ENCODE assay signal across 30 mouse cellular contexts in genomic region chr9:106617496-106617895, GRCm38 (mm10). TPM values are rescaled to one million over a fixed set of nuclear protein-coding genes. Genes with fewer than 3 reads are reported as not detected.
"Had no signal": no experiment of that assay in that cellular context is flagged by ENCODE, and none has a peak within 500 bp of the region (broad histone marks: within the 10 kb centered on the region; RNA-seq: fewer than 3 reads in every experiment).

No protein-coding gene starts in this region.

- DNase-seq: kidney, adult 2 months; liver, embryonic 13.5 days; lung, adult 2 months; lung, postnatal 14 days; lung, postnatal 4 days; midbrain, embryonic 14.5 days; thymus, adult 18-20 months; thymus, postnatal 36 days had no signal

- H3K27ac ChIP-seq: kidney, postnatal 0 days; left cerebral cortex, adult 2 months; liver, embryonic 13.5 days; stomach, embryonic 15.5 days had no signal

- H3K4me3 ChIP-seq: left cerebral cortex, adult 2 months; liver, embryonic 13.5 days; stomach, embryonic 15.5 days had no signal

- ATAC-seq: intestine, postnatal 0 days had no signal

RNA-seq across cellular contexts. Expression of gene Iqcf6, which starts 8.9 kb away (rescaled TPM):
- total RNA-seq: left cerebral cortex, adult 2 months; left cerebral cortex, postnatal 10 days; left cerebral cortex, postnatal 36 days; liver, adult 2 months; megakaryocyte progenitor cell, adult 5-6 weeks; megakaryocyte-erythroid progenitor cell, adult 5-6 weeks; midbrain, postnatal 0 days had no signal
- polyA plus RNA-seq: intestine, postnatal 0 days; kidney, adult 2 months; kidney, embryonic 14.5 days; kidney, postnatal 0 days; large intestine, adult 2 months; limb, embryonic 11.5 days; limb, embryonic 14.5 days; liver, adult 2 months; liver, embryonic 13.5 days; liver, embryonic 16.5 days; lung, adult 2 months; lung, embryonic 16.5 days; midbrain, embryonic 11.5 days; midbrain, embryonic 14.5 days; midbrain, postnatal 0 days; neural tube, embryonic 11.5 days; neural tube, embryonic 14.5 days; small intestine, adult 2 months; spleen, adult 2 months; stomach, embryonic 15.5 days; urinary bladder, adult 2 months had no signal

RNA-seq across cellular contexts. Expression of gene Grm2, which starts 38.4 kb away (rescaled TPM):
- total RNA-seq: liver, adult 2 months; megakaryocyte progenitor cell, adult 5-6 weeks; megakaryocyte-erythroid progenitor cell, adult 5-6 weeks had no signal
- polyA plus RNA-seq: intestine, postnatal 0 days; kidney, adult 2 months; kidney, embryonic 14.5 days; kidney, postnatal 0 days; liver, adult 2 months; liver, embryonic 13.5 days; liver, embryonic 16.5 days; lung, adult 2 months; lung, embryonic 16.5 days; spleen, adult 2 months; stomach, embryonic 15.5 days; urinary bladder, adult 2 months had no signal

RNA-seq across cellular contexts. Expression of gene Iqcf4, which starts 46.7 kb away (rescaled TPM):
- total RNA-seq: left cerebral cortex, adult 2 months; left cerebral cortex, postnatal 10 days; left cerebral cortex, postnatal 36 days; liver, adult 2 months; megakaryocyte progenitor cell, adult 5-6 weeks; megakaryocyte-erythroid progenitor cell, adult 5-6 weeks; midbrain, postnatal 0 days had no signal
- polyA plus RNA-seq: intestine, postnatal 0 days; kidney, adult 2 months; kidney, embryonic 14.5 days; kidney, postnatal 0 days; large intestine, adult 2 months; limb, embryonic 11.5 days; limb, embryonic 14.5 days; liver, adult 2 months; liver, embryonic 13.5 days; liver, embryonic 16.5 days; lung, adult 2 months; lung, embryonic 16.5 days; midbrain, embryonic 11.5 days; midbrain, embryonic 14.5 days; midbrain, postnatal 0 days; neural tube, embryonic 11.5 days; neural tube, embryonic 14.5 days; small intestine, adult 2 months; spleen, adult 2 months; stomach, embryonic 15.5 days; urinary bladder, adult 2 months had no signal

RNA-seq across cellular contexts. Expression of gene Iqcf3, which starts 56.1 kb away (rescaled TPM):
- total RNA-seq: left cerebral cortex, adult 2 months; left cerebral cortex, postnatal 10 days; left cerebral cortex, postnatal 36 days; liver, adult 2 months; megakaryocyte progenitor cell, adult 5-6 weeks; megakaryocyte-erythroid progenitor cell, adult 5-6 weeks; midbrain, postnatal 0 days had no signal
- polyA plus RNA-seq: intestine, postnatal 0 days; kidney, embryonic 14.5 days; kidney, postnatal 0 days; large intestine, adult 2 months; limb, embryonic 11.5 days; limb, embryonic 14.5 days; liver, adult 2 months; liver, embryonic 13.5 days; liver, embryonic 16.5 days; lung, adult 2 months; lung, embryonic 16.5 days; midbrain, embryonic 11.5 days; midbrain, embryonic 14.5 days; midbrain, postnatal 0 days; neural tube, embryonic 11.5 days; neural tube, embryonic 14.5 days; small intestine, adult 2 months; spleen, adult 2 months; stomach, embryonic 15.5 days; urinary bladder, adult 2 months had no signal
